Mouse (Mus musculus): ENCODE measurements around the gene Tmc4.
"Not testable (repeated sequence)": the region's sequence is repeated elsewhere in the genome, so short reads cannot be mapped to it uniquely, and the experiment has no call there.

Tmc4 gene

GRCm38 (mm10) chr7:3677342-3677741 is at the start of gene Tmc4:
Gene Tmc4, minus strand, starts transcription at chr7:3677553.
- DNase-seq (ENCODE audit: low read depth) = no peak

- DNase-seq (ENCODE audit: low read depth) = not testable (repeated sequence)
Observed at GRCm38 (mm10) chr7:3725459-3725858, 48.1 kb upstream of the Tmc4 start.

GRCm38 (mm10) chr7:3720268-3720667 is 42.9 kb upstream of the Tmc4 start, which contains the start of gene Pirb:
Gene Pirb, minus strand, starts transcription at chr7:3720391.
- not testable (repeated sequence) for DNase-seq (ENCODE audit: low read depth)

GRCm38 (mm10) chr7:3715249-3715648 is 37.9 kb upstream of the Tmc4 start:
- DNase-seq (ENCODE audit: low read depth) = no peak

DNA sequence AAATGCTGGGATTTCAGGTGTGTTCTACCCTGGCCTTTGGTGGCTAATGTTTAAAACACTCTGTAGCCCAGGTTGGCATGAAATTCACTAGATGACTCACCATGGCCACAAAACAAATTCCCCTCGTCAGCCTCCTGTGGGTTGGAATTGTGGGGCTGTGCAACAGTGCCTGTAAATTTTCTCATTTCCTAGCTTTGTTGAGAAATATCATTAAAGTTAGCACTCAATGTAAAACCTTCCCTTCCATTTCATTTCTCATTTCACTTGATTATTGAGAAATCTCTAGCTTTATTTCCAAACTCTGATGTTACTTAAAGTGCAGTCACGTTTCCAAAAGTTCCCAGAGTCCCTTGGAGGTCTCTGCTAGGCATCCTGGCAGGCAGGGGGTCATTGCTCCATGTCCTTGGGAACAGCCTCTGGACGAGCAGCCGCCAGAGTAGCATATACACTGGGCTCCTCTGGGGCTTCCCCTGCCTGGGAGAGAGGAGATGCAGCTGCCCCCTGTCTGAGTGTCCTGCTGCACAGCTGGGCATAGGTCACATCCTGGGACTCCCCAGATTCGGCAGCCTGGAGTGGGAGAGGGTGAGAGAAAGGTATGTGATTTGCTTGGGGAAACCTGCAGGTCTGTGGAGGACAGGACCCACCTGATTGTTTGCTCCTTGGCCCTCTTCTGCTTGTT is 35.0 kb upstream of the Tmc4 start:
- DNase-seq (ENCODE audit: low read depth) = no peak

DNA sequence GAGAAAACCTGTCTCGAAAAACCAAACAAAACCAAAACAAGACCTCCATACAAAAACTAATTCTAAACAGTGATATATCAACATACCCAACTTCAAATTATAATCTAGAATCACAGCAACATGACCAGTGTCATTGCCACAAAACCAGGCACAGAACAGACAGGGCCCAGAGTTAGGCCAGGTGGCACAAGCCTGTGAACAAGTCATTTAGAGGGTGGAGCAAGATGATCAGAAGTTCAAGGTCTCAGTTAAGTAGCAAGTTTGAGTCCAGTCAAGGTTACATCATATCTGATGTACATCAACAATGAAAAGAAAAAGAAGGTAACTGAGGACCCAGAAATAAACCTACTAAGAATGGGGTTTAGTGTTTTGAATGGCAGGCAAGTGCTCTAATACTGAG is 31.6 kb upstream of the Tmc4 start:
- DNase-seq (ENCODE audit: low read depth) = no peak

DNA sequence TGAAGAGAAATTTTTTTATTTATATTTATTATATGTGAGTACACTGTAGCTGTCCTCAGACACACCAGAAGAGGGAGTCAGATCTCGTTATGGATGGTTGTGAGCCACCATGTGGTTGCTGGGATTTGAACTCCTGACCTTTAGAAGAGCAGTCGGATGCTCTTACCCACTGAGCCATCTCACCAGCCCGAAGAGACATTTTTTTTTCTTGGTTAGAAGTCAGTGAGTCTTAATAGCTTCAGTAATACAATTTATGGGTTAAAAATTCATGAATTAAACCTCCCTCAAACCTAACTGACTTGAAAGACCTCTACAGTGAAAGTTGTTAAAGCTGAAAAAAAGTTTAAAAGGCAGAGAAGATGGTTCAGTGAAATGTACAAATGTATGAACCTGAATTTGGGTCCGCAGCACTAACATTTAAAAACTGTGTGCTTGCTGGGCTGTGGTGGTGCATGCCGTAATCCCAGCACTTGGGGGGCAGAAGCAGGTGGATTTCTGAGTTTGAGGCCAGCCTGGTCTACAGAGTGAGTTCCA is 31.2 kb upstream of the Tmc4 start:
- not testable (repeated sequence) for DNase-seq (ENCODE audit: low read depth)

GRCm38 (mm10) chr7:3707568-3708413 is 30.4 kb upstream of the Tmc4 start:
- peak; percentile 36 for DNase-seq (ENCODE audit: low read depth)

DNA sequence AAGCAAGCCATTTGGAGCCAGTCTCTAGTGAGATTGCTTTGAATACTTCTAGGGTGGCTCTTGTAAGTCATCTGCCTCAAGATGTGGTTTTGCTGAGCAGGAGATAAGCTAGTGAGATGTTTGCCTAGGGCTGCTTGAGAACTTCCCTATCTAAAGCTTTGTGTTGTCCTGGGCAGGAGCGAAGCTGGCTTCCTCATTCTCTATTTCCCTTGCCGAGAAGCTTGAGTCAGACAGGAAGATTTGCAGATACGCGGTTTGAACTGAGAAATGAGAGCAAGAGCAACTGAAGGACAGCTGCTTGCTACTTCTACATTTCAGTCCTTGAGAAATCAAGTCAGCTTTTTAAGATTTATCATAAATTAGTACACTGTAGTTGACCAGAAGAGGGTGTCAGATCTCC is 29.7 kb upstream of the Tmc4 start:
- peak; percentile 66 for DNase-seq (ENCODE audit: low read depth)

- DNase-seq (ENCODE audit: low read depth) = peak; percentile 36
Observed at GRCm38 (mm10) chr7:3706343-3706934, 29.1 kb upstream of the Tmc4 start.

GRCm38 (mm10) chr7:3705911-3706310 is 28.6 kb upstream of the Tmc4 start:
- no peak for DNase-seq (ENCODE audit: low read depth)

- peak; percentile 32 for DNase-seq (ENCODE audit: low read depth)
Observed at GRCm38 (mm10) chr7:3705461-3705860, 28.1 kb upstream of the Tmc4 start.

GRCm38 (mm10) chr7:3704475-3704874 is 27.1 kb upstream of the Tmc4 start:
- no peak for DNase-seq (ENCODE audit: low read depth)

GRCm38 (mm10) chr7:3703879-3704441 is 26.6 kb upstream of the Tmc4 start, which contains the start of gene Rps9:
Gene Rps9, plus strand, starts transcription at chr7:3703993.
- DNase-seq (ENCODE audit: low read depth) = peak; percentile 99

GRCm38 (mm10) chr7:3703148-3703878 is 26.0 kb upstream of the Tmc4 start:
- no peak for DNase-seq (ENCODE audit: low read depth)

- DNase-seq (ENCODE audit: low read depth) = no peak
Observed at GRCm38 (mm10) chr7:3698471-3698870, 21.1 kb upstream of the Tmc4 start.

GRCm38 (mm10) chr7:3694949-3695305 is 17.6 kb upstream of the Tmc4 start:
- not testable (repeated sequence) for DNase-seq (ENCODE audit: low read depth)

DNA sequence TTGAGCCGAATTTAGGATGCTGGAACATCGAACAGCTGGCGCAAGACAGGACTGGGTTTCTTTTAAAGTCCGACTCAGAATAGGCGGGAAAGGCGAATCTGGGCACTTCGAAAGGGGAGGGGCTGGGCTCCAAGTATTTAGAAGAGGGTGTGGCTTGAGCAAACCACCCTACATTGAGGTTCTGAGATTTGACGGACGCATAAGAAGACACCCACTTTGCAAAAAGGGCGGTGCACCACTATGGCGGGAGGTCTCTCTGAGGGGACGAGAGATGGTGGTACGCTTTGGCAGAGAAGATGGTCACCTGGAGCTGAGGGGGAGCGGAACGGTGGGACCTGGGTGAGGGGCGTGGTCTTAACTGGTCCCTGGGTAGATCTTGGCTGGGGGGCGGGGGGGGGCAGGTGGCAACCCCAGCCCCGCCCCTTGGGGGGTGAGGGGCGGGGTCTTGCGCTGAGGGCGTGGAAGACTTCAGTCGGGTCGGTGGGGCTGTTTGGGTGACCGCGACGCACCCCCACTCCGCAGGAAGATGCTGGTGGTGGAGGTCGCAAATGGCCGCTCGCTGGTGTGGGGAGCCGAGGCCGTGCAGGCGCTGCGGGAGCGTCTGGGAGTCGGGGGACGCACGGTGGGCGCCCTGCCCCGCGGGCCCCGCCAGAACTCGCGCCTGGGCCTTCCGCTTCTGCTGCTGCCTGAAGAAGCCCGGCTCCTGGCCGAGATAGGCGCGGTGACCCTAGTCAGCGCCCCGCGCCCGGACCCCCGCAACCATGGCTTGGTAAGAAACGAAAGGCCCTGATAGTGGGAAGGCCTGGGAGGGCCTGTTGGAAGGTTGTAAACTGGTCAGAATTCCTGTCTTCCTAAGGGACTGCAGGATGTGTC is 17.0 kb upstream of the Tmc4 start:
- peak; percentile 93 for DNase-seq (ENCODE audit: low read depth)

- DNase-seq (ENCODE audit: low read depth) = no peak
Observed at GRCm38 (mm10) chr7:3693809-3694075, 16.4 kb upstream of the Tmc4 start.

- DNase-seq (ENCODE audit: low read depth) = peak; percentile 99
Observed at GRCm38 (mm10) chr7:3692987-3693808, 15.8 kb upstream of the Tmc4 start, which contains the start of gene Mboat7. Gene Mboat7, minus strand, starts transcription at chr7:3693523.

Measured in induced T-regulatory cell, adult 2 months (primary cell).